Mouse (Mus musculus) ovary, postnatal 36 days (tissue): ENCODE results near the gene B4galt5.

Experiments
- DNase-seq: peaks from one replicate; pipeline ENCODE4 v3.0.0; 2022; ENCODE audit warnings: low spot score, mixed read lengths

The B4galt5 gene

DNA sequence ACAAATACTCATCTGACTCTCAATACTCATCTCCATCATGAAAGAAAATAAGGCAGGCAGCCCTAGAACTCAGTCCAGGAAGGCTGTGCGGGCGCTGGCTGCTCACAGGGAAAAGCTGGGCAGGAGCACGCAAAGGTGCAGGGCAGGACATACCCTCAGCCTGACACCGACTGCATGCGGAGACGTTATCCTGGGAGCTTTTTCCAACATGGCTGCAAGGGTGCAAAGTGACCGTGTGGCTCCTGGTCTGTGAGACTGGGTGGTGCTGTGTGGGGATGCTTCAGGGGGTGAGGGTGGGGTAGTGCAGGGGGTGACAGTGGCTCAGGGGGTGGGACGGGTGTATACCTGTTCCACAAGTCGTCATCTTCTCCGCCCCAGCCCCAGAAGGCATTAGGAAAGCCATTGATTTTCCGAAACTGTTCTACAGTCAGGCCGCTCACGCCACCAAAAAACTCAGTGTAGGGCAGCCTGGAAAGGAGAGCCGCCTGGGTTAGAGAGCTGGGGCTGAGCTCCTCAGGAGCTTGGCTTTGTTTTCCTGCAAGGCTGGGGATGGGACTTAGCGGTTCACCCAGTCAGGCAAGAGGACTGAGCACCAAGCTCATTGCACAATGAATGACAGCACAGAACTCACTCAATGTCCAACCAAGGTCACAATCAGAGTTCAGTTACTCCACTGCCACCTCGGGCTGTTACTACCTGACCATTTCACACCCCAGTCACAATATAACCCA lies 44.2 kb downstream of the B4galt5 start:
- peak; percentile 1 for DNase-seq

DNA sequence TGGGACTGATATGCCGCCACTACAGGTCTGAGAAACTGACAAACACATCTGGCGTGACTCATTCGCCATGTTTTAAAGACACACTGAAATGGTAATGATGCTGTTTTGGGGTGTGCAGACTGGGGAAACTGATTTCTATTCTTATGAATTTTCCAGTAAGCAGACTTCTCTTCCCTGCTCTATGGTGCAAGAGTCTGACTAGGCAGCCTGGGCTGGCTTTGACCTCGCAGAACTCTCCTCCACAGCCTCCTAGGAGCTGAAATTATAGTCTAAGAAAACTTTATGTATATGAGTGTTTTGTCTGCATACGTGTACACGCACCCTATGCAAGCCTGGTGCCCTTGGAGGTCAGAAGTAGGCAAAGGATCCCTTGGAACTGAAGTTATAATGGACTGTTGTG lies 45.2 kb downstream of the B4galt5 start:
- DNase-seq, result no peak

DNA sequence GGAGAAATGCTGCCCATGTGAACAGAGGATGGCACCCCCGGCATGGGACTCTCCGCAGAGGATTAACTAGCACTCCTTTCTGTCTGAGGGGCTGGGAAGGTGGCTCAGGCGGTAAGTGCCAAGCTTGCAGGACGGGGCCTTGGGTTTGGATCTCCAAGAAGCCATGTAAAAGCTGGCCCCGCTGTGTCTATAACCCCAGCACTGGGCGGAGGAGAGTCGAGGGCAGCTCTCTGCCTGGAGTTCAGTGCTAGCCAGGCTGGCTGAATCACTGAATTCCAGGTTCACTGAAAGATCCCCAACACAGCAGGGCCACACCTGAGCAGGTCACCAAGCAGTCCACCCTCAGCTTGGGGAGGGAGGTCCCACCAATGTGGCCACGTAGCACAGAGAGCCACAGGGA lies 45.8 kb downstream of the B4galt5 start:
- peak; percentile 7 for DNase-seq

DNA sequence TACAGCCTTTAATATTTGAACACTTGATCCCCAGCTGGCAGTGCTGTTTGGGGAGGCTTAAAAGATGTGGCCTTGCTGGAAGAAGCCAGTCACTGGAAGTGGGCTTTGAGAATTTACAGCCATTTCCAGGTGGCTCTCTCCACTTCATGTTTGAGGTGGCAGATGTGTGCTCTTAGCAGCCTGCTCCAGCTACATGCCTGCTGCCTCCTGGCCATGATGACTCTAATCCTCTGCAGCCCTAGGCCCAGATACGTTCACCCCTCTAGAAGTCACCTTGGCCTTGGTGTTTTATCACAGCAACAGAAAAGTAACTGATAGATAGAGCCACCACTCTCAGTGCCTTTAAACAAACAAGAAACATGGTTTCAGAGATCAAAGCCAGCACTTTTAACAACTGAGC lies 46.3 kb downstream of the B4galt5 start:
- peak; percentile 2 for DNase-seq

DNA sequence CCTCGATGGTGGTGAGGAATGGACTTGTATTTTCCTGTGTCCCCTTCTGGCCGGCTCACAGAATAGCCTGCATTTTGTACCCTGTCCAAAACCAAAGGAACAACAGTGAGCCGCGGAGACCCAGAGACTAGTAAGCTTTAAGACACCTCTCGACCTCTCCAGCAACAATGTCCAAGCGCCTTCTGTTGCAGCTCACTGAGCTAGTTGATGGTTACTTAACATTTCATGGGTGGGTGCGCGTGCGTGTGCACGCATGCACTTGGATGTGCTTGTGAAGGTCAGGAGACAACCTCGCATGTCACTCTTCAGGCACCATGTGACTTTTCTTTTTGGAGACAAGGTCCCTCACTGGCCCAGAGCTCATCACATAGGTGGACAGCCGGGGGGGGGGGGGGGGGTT lies 47.0 kb downstream of the B4galt5 start:
- peak; percentile 1 for DNase-seq

DNA sequence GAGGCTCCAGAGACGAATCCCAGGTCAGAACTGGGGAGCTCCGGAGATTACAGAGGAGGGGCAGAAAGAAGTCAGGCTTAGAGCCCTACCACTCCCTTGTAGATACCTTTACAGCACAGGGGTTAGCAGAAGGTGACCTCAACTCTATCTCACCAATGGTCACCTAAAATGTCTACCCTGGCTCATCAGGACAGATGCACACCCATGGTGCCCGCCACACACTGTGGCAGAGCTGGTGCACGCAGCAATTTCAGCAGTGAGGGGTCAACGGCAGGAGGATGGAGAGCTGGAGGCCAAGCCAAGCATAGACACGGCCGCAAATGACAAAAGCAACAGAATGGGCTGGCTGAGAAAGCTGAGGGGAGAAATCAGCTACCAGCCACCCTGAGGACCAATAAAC lies 47.4 kb downstream of the B4galt5 start:
- peak; percentile 1 for DNase-seq

DNA sequence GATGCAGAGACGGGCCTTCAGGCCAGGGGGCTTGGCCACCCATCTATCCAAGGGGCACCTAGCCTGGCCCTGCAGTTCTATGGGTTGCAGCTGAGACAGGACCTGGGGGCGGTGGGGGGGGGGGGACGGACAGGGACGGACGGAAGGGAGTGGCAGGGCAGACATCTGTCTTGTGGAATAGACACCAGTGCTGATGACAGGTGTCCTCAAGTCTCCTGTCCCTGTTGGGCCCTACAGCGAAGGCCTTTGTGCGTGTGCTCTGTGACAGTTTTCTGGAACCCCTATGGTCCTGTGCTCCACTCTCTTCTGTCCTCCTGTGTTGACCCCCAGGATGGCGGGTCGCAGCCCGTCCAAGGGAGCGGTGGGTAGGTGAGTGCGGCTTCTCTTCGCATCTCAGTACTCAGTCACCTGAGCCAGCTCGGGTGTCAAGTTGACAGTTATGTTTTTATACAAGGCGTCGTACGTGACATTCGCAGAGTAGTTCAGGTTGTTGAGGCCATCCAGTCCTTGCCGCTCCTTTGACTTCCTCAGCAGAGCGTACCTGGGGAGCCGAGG lies 48.0 kb downstream of the B4galt5 start:
- DNase-seq, result peak; percentile 3

DNA sequence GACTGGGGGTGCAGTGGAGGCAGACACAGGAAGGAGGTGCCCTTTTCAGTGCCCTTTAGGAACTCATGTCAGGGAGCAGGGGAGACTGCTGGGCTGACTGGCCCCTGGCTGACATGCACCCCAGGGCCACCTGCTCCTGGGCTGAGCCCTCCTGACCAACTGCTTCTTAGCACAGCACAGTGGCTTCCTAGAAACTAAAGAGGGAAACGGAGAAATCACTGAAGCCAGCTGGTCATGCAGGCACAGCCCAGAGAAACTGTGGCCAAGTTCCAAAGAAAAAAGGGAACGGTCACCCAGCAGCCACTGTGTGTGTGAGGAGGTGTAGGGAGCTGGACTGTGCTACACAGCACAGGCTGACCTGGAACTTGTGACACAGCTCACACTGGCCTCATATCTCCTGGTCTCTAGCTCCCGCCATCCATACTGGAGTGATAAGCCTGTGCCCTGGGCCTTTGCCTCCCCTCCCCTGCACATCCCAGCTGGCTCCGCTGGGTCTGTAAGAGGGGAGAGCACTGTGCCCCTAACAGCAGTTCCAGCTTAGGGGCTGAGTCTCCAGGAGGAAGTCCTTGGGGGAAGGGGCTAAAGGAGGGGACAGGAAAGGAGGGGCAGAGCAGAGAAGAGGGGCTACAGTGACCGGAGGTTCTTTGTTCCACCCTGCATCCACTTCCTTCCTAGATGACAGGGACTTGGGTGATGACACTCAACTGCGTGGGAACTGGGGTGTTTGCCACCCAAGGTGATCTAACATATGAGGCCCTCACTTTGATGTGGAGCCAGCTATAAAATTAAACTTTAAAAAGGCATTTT lies 48.9 kb downstream of the B4galt5 start:
- DNase-seq, result peak; percentile 13

DNA sequence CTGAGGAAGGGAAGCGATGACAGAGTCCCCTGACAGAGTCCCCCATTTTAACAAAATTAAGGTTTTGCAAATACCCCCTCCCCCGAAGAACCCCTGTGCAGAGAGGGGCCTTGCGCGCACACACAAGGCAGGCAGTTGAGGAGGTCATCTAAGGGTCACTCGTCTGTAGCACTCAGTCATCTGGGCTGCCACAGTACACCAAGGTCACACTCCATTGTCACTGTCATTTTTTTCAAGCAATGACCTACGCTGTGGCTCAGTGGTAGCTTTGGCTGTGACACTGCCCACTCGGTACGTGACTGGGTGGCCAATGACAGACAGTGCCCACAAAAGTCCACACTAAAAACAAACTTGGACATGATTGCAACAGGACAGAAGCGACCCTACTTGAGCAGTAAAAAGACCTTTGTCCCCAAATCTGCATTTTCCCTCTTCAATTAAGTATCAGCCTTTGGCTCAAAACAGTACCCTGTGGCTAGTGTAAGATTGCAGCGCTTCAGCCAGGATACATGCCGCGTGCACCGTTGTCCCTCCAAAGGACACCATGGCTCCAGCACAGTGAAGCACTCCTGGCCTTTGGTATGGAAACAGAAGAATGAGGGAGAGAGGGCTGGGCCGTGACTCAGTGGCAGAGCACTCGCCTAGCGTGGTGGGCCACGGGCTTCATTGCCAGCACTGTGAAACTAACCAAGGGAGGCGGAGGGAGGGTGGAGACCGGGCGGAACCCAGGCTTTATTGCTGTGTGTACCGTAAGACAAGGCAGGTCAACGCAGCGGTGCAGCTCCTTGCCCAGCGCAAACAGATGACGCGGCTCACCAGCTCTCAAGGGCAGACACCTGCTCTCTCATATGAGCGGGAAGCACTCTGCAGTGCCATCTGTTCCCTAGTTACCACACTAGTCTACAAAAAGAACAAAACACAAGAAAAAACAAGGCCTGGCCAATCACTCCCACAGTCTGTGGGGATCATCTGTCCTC lies 50.0 kb downstream of the B4galt5 start:
- DNase-seq, result peak; percentile 36

DNA sequence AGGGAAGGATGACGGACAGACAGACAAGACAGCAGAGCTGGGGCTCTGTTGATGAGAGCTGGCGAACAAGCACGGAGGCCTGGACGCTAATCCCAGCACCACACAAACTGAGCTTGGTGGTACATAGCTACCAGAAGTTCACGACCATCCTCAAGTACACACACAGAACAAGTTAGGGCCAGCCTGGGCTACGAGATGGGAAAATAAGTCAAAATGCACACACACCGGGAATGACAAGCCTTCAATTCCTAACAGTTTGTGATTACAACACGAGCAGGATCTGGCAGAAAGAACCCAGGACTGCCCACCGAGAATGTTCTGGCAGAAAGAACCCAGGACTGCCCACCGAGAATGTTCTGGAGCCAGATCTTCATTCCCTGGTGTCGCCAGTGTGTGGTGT lies 51.0 kb downstream of the B4galt5 start:
- DNase-seq, result peak; percentile 1

DNA sequence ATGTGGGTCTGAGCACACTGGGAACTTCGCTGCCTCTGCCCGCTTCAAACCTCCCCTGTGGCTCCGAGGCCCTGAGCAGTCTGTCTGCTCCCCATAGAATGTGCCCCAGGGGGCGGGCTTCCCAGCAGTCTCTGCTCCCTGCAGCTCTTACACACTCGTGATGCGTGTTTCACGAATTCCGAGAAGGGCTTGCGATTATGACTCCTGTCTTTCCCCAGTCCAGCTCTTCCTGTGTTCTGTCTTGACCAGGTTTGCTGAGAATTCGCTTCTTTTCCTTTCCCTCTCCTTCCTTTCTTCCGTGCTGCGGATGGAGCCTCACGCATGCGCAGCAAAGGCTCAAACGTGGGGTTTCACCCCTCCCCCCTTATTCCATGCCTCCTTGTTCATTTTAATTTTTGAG lies 54.1 kb downstream of the B4galt5 start:
- peak; percentile 10 for DNase-seq

DNA sequence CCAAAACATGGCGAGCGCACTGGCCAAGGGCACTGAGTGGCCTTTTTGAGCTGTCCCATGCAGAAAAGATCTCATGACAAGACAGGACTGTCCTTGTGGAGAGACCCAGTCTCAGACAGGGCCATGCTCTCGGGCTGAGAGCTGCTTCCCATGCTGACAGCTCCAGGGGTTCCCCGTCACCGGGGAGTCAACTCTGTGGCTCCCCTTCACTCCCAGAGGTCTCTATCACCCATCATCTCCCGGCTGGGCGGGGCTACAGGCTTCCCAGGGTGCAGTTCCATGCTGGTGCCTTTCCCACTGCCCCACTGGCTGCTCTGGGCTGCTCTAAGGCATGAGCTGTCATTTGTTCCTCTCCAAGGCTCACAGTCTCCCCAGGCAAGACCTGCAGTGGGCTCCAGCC lies 54.8 kb downstream of the B4galt5 start:
- peak; percentile 3 for DNase-seq

DNA sequence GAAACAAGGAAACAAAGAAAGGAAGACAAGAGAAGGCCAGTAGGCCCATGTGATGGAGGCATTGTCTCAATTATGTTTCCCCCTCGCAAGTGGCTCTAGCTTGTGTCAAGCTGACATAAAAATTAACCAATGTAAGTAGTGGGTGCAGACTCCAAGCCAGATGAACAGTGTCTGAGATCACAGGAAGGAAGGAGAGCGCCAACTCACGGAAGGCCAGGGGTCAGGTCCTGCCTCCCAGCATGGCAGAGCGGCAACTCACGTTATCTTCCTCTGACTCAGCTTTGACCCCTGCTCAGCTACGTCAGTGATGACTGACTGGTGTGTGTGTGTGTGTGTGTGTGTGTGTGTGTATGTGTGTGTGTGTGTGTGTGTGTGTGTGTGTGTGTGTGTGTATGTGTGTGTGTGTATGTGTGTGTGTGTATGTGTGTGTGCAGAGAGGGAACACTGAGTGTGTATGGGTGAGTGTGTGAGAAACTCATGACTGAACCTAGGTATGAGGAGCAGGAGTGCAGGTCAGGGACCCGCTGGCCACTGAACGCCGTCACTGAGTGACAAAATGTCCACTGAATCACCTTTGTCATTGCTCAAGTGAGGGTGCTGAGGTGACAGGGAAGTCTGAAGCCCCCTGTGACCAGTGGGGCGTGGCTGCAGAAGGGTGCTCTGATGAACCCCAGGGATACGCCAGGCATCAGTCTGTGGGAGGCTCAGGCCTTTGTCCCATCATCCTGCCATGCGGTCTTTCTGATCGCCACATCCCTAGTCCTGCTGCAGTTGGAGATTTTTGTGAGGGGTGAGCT lies 55.5 kb downstream of the B4galt5 start:
- peak; percentile 4 for DNase-seq

DNA sequence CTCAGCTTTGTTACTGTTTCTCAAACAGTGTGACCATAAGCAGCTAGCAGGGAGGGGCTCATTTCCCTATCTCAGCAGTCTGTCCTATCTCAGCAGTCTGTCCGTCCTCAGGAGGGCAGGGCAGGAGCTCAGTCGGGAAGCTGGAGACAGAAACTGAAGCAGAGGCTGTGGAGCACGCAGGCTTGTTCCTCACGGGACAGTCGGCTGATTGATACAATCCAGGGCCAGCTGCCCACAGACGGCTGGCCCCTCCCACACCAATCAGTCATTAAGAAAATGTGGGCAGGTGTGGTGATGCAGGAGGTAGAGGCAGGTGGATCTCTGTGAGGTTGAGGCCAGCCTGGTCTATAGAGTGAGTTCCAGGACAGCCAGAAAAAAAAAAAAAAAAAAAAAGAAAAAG lies 56.1 kb downstream of the B4galt5 start:
- DNase-seq, result peak; percentile 13

DNA sequence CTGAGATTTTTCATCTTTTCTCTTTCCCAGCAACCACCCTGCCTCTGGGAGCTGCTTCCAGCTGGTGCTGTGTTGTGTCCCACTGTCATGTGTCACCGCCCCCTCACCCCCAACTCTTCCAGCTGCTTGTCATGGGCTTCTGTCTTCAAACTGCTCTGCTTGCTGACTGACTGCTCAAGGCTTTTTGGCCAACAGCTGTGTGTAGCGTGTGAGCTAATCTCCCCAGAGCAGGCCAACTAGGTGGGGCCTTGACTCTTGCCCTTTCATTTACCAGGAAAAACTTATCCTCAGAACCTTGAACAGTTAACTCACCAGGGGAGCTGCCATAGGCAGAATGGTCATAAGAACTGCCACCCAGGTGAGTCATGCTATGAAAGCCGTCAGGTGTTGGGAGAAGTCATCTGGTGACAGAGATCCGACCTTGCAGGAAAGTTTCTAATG lies 56.8 kb downstream of the B4galt5 start:
- peak; percentile 3 for DNase-seq

DNA sequence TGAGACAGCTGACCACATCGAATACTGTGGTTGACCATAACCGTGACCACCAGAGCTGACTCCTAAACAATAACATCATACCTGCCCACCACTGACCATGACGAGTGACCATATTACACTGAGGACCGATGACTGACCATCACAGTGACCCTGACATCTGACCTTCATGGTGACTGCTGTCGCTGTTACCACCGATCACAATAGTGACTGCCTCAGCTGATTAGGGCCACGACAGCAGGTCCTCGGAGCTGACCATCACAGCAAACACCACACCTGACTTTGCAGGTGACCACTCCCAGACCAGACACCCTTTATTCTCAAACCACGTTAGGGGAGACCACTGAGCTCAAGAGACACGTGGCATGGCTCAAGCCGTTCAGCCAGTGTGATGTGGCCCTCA lies 57.3 kb downstream of the B4galt5 start:
- peak; percentile 1 for DNase-seq

DNA sequence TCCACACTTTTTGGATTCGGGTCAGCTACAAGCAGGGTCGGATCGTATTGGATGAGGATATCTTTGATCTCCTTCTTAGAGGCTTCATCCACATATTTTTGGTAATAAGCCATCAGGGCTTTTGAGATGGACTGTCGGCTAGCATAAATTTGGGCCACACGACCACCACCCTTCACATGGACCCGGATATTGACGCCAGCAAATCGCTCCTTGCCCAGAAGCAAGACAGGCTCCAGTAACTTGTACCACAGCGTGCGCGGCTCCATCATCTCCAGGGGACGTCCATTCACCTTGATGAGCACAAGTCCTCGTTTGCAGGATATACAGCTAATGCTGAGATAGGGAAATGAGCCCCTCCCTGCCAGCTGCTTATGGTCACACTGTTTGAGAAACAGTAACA lies 67.5 kb downstream of the B4galt5 start:
- peak; percentile 2 for DNase-seq

DNA sequence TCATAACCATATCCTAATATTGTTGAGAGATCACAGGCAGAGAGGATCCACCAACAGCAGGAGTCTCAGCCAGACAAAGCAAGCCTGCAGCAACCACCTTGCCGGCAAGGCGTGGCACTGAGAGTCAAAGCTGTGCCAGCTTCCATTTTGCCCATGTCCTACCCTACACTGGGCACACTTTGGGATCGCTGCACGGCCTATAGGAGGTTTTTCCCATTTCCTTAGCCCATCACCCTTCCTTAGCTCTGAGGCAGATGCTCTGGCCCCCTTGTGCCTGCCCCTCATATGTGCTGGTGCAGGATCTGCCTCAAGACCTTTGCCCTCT lies 68.0 kb downstream of the B4galt5 start:
- no peak for DNase-seq

DNA sequence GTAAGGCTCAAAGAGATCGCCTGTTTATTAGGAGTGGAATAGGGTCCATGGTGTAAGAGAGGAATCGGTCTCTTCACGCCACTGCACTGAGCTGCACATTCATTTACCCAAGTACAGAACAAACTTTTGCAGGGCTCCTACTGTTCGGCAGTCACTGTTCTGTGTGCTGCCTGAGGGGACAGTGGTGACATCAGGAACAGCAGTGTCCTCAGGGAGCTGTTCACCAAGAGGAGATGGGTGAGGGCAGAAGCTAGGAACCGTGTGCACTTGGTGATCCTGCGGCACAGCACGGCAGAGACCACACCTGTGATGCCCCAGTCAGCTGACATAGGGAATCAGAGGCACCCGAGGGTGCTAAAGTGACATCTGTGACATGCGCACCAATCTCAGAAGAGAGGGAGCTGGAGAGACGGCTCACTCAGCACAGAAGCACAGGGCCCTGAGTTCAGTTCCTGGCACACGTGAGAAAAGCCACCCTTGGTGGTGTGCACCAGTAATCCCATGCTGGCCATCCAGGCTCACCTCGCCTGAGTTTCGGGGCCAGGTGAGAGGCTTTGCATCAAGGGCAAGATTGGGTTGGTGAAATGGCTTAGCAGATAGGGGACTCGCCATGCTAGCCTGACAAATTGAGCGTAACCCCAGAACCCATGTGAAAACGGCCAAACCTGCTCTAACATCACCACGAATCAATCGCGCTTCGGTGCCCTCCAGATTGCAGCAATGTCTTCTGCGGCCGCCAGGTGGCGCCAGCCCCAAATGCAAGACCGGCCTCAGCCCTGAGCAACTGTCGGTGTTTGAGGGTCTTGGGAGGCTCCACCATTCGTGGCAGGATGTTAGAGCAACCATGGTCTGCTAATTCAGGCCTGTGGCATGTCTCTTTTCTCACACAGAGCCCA lies 68.6 kb downstream of the B4galt5 start:
- DNase-seq, result peak; percentile 72
